Mouse (Mus musculus): ENCODE results near the gene Tgfbr3. TPM values are rescaled to one million over a fixed set of nuclear protein-coding genes. Genes with fewer than 3 reads are reported as not detected.

Gene Tgfbr3
- total RNA-seq, 2 experiments from 2014 or later: 16.7 to 21.4 TPM

DNA sequence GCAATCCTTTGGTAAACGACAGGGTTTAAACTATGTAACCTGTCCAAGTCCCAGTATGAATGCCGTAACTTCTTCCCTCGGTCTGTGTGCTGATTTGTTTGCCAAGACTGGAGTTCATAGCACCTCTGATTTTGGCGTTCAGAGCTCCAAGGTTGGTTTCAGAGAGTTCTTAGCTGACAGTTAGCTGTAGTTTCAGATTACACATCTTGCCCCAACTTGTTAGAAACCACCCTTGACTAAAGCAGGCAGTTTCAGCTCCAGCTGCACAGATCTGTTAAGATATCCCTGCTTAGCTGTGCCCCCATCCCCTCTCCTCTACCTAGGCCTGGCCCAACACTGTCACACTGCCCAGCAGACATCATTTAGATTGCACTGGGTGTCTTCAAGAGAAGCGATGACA is 81.5 kb downstream of the Tgfbr3 start:
- DNase-seq: no peak

DNA sequence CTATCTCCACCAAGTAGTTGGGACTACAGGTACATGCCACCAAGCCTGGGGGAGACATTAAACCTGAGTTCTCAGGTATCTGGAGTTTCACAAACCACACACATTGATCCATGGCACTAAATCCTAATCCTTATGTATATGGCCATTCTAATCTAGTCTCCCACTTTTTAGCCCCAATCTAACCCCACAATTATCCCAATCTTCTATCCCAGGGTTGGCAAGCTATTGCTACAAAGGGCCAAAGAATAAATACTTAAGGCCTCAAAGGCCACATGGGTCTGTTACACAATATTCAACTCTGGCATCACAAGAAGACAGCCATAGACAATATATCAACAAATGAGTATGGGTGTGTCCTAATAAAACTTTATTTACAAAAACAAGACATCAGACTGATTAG is 85.1 kb downstream of the Tgfbr3 start:
- DNase-seq: no peak

DNA sequence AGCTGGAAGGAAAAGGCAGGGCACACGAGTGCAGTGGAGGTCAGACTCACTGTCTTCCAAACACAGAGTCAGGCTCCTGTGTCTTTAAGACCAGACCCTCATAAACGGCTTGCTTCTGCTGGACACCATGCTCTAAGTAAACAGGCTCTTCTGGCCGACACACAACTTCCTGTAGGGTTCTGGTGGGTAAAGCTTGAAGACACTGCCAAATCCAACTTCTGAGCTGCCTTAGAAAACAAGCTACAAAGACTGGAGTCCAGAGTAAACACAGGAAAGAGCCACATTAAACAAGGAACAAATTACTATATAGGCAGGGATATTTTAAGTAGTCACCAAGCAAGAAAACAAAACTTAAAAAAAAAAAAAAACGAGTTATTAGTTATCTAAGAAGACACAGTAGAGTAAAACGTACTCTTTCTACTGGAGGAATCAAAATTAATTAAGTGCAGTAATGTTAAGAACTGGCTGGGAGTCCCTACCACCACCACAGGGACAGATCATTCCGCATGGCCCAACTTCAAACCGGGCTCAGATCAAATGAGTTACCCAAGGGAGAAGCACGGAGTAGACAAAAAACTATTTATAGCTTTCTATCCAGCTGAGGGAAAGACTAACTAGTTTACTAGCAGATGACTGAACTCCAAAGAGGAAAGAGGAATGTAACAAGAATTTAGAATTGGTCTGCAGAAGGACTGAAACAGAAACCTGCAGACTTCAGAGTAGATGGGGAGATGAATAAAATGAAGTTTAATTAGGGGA is 86.4 kb downstream of the Tgfbr3 start:
- DNase-seq: no peak

DNA sequence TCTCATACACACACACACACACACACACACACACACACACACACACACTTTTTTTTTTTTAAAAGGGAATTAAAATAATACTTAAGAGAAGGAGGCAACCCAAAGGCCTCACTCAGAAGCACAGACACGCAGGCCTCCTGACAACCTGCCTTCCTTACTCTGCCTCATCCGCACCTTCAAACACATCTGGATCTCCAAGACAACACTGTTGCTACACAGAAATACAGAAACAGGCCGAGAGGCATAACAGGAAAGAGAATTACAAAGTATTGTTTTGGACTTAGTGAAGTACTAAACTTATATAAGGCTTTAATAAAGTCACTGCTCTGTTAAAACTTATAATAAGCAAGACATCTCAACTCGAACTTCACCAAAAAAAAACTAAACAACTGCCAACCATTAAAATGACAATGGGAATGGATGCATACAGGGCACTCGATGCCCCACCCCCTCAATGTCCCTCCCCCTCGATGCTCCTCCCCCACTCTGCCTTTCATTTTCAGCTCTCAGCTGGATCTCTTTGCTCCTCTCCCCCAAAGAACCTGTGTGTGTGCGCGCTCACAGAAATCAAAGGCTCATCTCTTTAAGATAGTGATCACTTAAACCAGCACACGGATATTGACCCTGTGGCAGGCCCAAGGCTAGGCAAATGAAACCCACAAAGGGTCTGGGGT is 87.8 kb downstream of the Tgfbr3 start:
- DNase-seq: no peak

DNA sequence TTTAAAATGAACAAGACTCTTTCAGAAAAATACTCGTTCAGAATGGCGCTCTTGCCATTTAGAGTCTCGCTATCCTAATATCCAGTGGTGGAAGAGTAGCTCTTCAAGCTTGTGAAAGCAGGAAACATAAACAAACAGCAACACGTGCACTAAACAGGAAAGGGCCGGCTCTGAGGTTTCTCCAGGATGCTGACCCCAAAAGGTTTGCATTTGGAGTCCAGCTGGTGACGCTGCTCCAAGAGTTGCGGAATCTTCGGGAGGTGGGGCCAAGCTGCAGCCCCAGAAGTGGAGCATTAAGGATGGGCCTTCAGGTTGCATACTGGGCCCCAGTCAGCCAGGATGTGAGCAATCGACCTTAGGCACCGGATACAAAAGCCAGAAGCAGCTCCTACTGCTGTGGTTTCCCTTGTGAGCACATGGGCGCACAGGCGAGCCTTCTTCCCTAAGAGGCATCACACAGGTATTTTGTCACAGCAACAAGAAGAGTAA is 88.5 kb downstream of the Tgfbr3 start:
- DNase-seq: no peak

DNA sequence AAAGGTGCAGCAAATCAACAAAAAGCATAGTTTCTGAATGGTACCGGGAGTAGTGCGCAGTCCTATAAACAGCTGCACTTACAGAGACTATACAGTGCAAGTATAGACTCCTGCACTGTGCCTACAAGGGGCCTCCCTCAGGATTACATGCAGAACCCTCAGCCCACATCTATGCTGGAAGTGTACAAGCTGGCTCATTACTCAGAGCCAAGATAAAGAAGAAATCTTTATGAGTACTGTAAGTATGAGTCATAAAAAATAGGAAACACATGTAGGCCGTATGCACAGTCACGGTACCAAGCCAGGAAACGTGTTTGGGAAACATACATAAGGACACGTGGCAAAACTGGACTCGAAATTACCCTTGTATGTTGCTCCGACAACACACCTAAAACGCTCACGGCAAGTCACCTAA is 89.2 kb downstream of the Tgfbr3 start:
- DNase-seq: peak in 1 of 2 experiments; percentile 23

DNA sequence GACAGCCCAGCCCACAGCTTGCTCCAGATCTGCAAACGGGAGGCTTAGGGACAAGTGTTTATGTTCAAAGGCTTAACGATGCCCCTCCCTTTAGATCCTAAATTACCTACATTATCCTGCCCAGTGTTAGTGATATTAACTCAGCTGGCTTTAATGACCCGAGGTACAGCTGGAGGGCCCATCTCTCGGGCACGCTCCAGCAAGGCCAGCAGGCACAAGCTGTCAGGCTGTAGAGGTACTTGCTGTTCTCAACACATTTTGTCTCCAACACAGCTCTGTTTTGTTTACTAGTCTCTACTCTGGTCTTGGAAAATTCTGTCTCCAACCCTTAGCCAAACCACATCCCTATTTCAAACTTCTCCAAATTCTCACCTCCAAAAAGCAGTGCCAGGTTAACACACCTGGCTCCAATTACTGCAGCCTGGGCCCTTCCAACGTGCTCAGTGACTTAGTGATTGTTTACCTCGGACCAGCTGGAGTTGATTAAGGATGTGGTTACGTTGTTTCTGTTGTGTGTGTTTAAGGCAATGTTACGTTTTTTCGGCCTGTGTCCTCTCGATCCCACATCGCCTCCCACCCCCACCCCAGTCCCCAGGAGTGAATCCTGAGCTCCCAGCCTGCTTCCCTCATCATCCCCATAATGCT is 93.6 kb downstream of the Tgfbr3 start:
- DNase-seq: no peak

DNA sequence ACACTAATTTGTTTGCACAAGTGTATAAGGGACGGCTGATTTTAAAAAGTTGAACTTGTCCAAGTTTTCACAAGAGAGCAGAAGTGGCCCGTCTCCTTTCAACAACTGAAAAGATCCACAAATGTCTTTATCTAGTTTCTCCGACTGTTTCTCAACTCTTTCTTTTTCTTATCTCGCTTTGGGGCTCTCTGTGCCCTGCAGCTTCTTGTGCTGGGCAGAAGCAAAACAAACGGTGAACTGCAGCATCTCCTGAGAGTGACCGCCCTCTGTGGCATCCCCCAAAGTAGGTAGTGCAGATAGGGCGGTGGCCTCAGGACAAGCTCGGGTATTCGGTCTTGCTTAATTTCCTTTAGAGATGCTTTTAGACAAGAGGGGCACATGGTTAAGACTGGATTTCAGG is 96.3 kb downstream of the Tgfbr3 start:
- DNase-seq: no peak

DNA sequence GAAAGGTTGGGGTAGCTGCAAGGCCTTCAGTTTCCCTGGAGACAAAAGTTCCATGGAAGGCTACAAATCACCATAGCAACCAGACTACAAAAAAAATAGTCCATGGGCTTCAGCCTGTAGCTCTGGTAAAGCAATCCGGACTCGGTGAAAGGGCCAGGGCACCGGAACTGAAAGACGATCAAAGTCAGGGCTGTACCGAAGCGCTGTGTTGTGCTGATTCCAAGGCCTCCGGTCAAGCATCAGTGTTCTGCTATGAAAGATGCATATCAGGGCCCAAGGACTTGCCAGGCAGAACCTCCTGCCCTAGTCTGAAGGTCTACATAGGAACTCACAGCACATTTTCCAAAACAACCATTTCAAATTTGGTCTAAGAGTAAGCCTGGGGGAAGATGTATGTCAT is 97.1 kb downstream of the Tgfbr3 start:
- no peak for DNase-seq

DNA sequence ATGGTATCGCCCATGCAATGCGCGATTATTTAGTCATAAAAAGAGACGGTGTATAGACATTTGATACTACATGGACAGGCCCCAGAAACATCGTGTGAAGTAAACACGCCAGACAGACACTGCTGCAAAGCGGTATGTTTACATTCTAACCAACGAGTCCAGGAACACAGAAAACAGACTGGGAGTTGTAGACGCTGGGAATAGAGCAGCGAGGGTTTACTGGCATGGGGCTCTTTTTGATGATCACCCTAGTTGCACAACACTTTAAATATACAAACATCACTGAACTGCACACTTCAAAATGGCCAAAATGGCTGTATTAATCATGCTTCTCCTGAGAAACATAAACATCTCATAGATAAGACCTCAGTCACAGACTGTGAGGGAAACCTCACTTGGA is 100.9 kb downstream of the Tgfbr3 start:
- DNase-seq: no peak

DNA sequence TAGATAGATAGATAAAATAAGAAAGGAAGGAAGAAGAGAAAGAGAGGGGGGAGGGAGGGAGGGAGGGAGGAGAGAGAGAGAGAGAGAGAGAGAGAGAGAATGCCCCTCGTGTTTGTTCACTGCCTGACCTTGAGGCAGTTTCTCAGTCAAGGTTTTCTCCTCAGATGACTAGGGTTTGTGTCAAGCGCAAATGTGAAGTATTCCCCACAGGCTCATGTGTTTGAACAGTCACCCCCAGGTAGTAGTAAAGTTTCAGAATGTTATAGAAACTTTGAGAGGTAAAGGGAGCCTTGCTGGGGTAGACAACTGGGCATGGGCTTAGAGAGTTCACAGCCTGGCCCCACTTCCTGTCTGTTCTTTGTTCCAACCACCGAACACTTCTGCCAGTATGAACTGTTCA is 103.2 kb downstream of the Tgfbr3 start:
- no peak for DNase-seq

DNA sequence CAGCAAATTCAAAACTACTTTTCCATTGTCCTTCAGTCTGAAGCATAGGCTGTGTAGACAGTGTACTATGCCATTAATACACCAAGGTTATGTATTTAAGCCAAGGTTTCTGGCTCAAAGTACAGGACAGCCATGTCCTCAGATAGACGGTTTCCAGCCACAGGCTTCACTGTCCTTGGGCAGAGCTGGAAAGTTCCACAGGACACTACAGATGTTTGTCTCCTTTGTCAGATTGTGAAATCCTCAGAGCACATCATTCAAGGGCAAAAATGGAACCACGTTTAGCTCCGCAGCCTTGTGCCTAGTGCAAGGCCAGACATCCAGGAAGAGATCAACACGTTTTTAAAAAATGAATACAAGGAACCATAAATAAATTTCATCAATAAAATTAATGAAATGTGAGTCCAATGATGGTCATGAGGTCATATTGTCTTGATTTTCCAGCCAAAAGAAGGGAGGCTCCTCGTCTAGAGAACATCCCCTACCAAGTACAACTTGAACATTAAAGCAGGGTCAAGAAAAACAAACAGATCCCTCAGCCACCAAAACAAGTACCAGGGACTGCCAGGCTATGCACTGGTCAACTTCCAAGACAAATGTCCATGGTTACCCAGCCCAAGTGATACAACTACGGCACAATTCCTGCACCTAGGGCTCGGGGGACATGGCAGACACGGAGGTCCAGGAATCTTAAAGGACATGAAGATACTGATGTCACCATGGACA is 105.1 kb downstream of the Tgfbr3 start:
- DNase-seq: no peak

DNA sequence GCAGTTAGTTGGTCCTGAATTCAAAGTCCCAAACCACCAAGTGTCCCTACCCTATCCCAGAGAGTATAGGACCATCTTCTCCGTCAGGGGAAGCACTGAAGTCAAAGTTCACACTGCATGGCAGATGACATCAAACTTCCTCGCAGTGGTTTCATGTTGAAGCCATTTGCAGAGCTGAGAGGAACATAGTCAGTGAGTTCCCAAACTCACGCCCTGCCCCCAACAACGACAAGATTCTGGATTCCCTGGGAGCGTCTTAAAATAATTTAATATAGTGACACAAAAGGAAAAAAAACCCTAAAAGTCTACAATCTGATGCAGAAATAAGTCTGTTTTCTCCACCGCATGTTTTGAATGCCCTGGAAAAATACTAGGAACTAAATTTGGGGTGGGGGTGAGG is 105.9 kb downstream of the Tgfbr3 start:
- DNase-seq: no peak

DNA sequence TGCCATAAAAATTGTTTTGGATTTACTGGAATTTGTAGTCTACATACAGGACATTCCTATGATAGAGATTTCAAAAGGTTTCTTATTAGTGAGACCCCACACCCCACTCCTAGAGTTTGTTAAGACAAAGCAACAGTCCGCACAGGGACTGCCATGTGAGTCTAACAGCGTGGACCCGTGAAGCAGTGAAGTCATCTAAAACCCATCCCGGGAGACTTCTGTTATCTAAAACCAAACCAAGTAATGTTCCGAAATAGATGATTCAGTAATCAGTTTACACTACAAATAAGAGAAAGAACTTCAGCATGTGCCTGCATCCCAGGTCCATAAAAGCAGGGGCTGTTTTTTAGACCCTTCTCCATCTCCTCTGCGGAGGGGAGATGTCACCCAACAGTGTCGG is 106.7 kb downstream of the Tgfbr3 start:
- DNase-seq: no peak

DNA sequence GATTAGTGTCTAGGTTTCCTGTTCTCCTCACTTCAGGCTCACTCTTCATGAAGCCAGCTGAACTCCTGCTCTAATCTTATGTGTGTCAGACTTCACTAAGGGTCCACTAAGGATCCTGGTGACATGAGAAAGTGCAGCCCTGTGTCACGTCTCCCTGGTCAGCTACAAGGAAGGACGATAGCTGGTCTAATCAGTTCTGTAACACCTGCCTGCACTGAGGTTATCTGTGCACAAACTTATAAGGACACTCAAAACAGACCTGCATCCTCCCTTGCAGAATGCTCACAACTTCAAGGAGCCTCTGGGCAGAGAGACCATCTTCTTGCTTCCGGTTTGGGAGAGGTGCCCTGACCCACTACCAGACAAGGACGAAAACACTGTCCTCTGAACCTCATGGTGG is 107.6 kb downstream of the Tgfbr3 start:
- DNase-seq: no peak

DNA sequence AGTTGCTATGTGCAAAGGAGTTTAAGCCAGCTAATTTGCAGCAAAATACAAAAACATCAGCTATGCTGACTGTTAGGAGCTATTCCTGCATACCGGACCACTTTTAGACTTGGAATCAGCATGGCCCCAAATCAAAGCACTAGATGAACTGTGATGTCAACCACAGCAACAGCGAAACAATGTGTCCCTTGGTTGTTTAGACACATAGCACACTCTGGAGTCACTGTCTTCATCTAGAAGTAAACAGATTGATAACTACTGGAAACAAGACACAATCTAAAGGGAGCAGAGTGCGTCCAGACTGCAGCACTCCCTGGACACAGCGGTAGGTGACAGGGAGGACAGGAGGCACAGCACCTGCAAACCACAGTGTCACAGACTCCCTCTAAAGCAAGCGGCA is 110.2 kb downstream of the Tgfbr3 start:
- no peak for DNase-seq

DNA sequence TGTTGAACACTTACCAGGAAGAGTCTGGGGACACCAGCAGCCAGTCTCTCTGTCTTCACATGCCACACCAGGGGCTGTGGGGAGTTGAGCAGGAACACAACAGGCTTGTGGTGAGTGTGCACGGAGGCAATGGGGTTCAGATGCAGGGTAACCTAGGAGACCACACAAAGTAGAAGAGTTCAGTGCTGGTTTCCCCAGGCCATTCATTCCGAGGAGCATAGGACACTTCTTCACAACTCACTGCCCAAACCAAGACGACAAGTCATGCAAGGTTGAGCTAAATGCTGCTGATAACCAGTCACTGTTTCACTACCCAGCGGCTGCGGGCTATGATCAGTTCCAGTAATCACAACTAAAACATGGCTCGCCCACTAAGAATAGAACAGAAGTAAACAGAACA is 111.6 kb downstream of the Tgfbr3 start:
- DNase-seq: no peak

DNA sequence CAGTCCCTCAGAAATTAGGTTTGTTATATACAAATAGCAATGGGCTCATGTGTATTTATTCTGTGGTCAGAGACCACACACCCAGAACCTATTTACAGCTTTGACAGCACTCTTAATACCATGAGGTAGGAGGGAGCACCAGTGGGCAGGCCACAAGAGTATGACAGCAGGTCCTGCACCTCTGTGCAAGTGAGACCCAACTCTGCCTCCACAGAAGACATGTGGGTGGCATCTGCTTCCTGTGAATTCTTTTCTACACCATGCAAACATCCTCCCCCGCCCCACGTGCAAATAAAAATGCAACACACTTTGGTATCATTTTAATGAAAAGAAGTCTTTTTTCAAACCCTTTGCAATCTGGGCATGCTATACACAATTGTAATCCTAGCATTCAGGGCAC is 112.2 kb downstream of the Tgfbr3 start:
- no peak for DNase-seq

DNA sequence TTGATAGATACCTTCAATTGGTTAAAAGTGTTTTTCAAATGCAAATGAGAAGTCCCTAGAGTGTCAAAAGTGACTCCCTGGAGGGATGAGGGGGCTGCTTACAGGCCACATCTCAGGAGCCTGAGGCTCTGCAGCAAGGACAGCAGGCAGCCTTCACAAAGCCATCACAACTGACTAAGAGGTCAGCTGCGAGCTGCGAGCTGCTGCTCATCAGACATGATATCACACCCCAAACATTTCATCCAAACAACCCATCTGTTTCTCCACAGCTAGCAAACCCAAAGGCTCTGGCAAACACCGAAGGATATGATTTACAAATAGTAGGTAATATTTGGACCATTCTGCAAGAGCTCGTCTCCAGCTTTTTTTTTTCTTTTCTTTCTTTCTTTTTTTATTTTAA is 112.6 kb downstream of the Tgfbr3 start:
- no peak for DNase-seq

DNA sequence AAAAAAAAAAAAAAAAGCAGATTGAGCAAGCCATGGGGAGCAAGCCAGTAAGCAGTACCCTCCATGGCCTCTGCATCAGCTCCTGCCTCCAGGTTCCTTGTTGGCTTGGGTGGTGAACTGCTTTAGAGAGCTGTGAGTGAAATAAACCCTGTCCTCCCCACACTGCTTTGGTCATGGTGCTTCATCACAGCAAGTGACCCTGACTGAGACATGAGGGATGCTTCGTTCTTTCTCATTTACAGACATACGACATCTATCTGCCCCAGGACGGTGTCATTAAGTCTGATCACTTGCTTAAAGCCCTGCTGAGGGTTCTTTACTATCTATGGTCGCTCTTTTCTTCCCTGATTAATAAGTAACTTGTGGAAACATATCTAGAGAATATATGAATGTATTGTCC is 113.2 kb downstream of the Tgfbr3 start:
- DNase-seq: no peak

DNA sequence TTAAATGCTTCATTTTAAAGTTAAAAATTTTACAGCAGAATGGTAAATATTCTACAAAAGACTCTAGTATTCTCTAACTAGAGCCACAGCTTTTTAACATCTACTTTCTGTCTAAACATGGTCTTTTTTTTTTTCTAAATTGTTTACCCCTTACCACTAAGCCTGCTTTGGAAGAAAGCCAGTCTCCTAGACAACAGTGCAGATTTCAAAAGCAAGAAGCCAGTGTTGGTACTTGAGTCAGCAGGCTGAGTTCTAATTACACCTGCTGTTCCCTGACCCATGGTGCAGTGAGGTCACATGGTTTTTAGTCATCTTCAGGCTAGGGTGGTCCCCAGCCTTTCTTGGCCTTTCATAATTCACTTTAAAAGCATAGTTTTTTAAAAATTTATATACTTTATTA is 115.2 kb downstream of the Tgfbr3 start:
- DNase-seq: no peak

DNA sequence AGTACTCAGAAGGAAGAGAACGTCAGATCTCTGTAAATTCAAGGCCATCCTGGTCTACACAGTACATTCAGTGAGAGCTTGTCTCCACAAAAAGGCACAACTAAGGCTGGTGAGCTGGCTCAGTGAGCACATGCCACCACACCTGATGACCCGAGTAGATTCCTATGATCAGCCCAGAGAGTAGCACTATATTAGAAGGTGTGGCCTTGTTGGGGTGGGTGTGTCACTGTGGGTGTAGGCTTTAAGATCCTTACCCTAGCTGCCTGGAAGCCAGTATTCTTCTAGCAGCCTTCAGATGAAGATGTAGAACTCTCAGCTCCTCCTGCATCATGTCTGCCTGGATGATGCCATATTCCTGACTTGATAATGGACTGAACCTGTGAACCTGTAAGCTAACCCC is 115.9 kb downstream of the Tgfbr3 start:
- DNase-seq: no peak

DNA sequence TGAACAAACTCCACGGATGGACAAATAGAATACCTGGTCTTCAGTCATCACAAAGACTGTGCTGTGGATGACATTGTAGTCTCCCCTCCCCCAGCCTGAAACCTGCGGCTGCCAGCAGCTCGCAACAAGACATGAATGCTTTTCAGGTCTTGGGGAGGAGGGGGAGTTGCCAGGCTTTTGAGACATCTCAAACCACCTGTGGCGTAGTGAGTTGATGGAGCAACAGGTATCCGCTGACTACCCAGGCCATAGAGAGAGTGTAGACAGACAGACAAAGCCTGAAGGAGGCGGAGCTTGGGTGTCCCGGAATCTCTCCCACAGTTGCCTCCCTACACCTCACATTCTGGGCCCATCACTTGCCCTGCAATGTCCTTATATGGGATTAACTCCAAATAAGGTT is 117.6 kb downstream of the Tgfbr3 start:
- DNase-seq: no peak

All from layer of hippocampus, postnatal 36 days (tissue).